Mouse (Mus musculus): ENCODE data around the gene Gm3139. TPM values are rescaled to one million over a fixed set of nuclear protein-coding genes. Genes with fewer than 3 reads are reported as not detected.

Gm3139 gene
- polyA plus RNA-seq (2014; fragmentation: Illumina TruSeq; extraction: RNeasy Lipid Tissue Mini Kit (QIAGEN cat#74804); ENCODE audit: low read depth, low replicate concordance), result not detected

GRCm38 (mm10) chr5:94525987-94526386 is at the start of gene Gm3139:
Gm3139 (plus strand) TSS chr5:94526287.

Other genes starting within 250 kb of the Gm3139 start
- gene A430089I19Rik, start 219.5 kb upstream of the Gm3139 start, polyA plus RNA-seq (2014; fragmentation: Illumina TruSeq; extraction: RNeasy Lipid Tissue Mini Kit (QIAGEN cat#74804); ENCODE audit: low read depth, low replicate concordance), result not detected
- not detected for gene Gm6502, start 211.9 kb upstream of the Gm3139 start, polyA plus RNA-seq (2014; fragmentation: Illumina TruSeq; extraction: RNeasy Lipid Tissue Mini Kit (QIAGEN cat#74804); ENCODE audit: low read depth, low replicate concordance)
- not detected for gene AA792892, start 186.5 kb upstream of the Gm3139 start, polyA plus RNA-seq (2014; fragmentation: Illumina TruSeq; extraction: RNeasy Lipid Tissue Mini Kit (QIAGEN cat#74804); ENCODE audit: low read depth, low replicate concordance)
- gene Gm7682, start 80.5 kb upstream of the Gm3139 start, polyA plus RNA-seq (2014; fragmentation: Illumina TruSeq; extraction: RNeasy Lipid Tissue Mini Kit (QIAGEN cat#74804); ENCODE audit: low read depth, low replicate concordance), result not detected
- gene Gm3147, start 90.1 kb downstream of the Gm3139 start, polyA plus RNA-seq (2014; fragmentation: Illumina TruSeq; extraction: RNeasy Lipid Tissue Mini Kit (QIAGEN cat#74804); ENCODE audit: low read depth, low replicate concordance), result not detected
- gene Gm6509, start 97.7 kb downstream of the Gm3139 start, polyA plus RNA-seq (2014; fragmentation: Illumina TruSeq; extraction: RNeasy Lipid Tissue Mini Kit (QIAGEN cat#74804); ENCODE audit: low read depth, low replicate concordance), result not detected
- gene Gm6205, start 122.1 kb downstream of the Gm3139 start, polyA plus RNA-seq (2014; fragmentation: Illumina TruSeq; extraction: RNeasy Lipid Tissue Mini Kit (QIAGEN cat#74804); ENCODE audit: low read depth, low replicate concordance), result not detected

Data from sigmoid colon, adult 10 weeks (tissue).